Mouse (Mus musculus) heart, adult 2 months (tissue): ENCODE results near the gene Car12. TPM values are rescaled to one million over a fixed set of nuclear protein-coding genes. Genes with fewer than 3 reads are reported as not detected.

Experiments
- DNase-seq, 2 experiments: peaks; one replicate each; pipeline ENCODE4 v3.0.0; 2021
- H3K27ac ChIP-seq: fragments of 200-600 bp; 2 replicates; pipeline ENCODE4 v1.8.1; 2022
- H3K27me3 ChIP-seq: fragments of 200-500 bp; 2 replicates; pipeline ENCODE4 v1.6.1; 2012; ENCODE audit warnings: mild to moderate bottlenecking, low read length, inconsistent platforms, mixed read lengths; ENCODE audit not compliant: control insufficient read depth, insufficient read depth
- H3K36me3 ChIP-seq: fragments of 200-500 bp; 2 replicates; pipeline ENCODE4 v1.6.1; 2012; ENCODE audit warnings: low read length, inconsistent platforms; ENCODE audit not compliant: control insufficient read depth, insufficient read depth
- H3K4me1 ChIP-seq: fragments of 200-500 bp; 2 replicates; pipeline ENCODE4 v1.6.1; 2011; ENCODE audit warnings: low read length; ENCODE audit not compliant: control insufficient read depth, insufficient read depth
- H3K4me3 ChIP-seq: fragments of 200-600 bp; 2 replicates; pipeline ENCODE4 v1.8.1; 2022
- H3K79me2 ChIP-seq: fragments of 200-500 bp; replicated peaks from 2 replicates; pipeline ENCODE4 v1.6.1; 2012; ENCODE audit warnings: mild to moderate bottlenecking, inconsistent platforms, low read length, moderate library complexity, mixed read lengths; ENCODE audit not compliant: control insufficient read depth, insufficient read depth
- H3K9ac ChIP-seq: fragments of 200-500 bp; 2 replicates; pipeline ENCODE4 v1.6.1; 2012; ENCODE audit warnings: low read depth, mild to moderate bottlenecking, control low read depth, inconsistent platforms, low read length, mixed read lengths
- CTCF ChIP-seq: fragments of 200-600 bp; IDR thresholded peaks from 2 replicates; pipeline ENCODE4 v1.8.1; 2022; ENCODE audit warnings: antibody characterized with exemption, mild to moderate bottlenecking, moderate library complexity
- EP300 ChIP-seq: fragments of 200-500 bp; IDR thresholded peaks from 2 replicates; pipeline ENCODE4 v1.6.1; 2011; ENCODE audit warnings: low read depth, low read length, control low read depth; ENCODE audit not compliant: insufficient read depth
- POLR2A ChIP-seq: fragments of 200-500 bp; IDR thresholded peaks from 2 replicates; pipeline ENCODE4 v1.6.1; 2011; ENCODE audit warnings: mild to moderate bottlenecking, low read depth, low read length, control low read depth; ENCODE audit not compliant: insufficient read depth
- WGBS: fragments of 180-500 bp; shearing (Covaris S2); methylation state at CpG from one replicate; pipeline ENCODE4 v1.1.7; 2018; 5-methylcytosine and 5-hydroxymethylcytosine counted together
- intact Hi-C: fragments of 180-260 bp; cut with DNase I; formaldehyde crosslinking; loops from one replicate; pipeline ENCODE4 v1.15.1; 2025
- polyA plus RNA-seq: library from polyadenylated mRNA; depleted of rRNA; stranded (reverse); fragments of >200 nt; gene quantifications from 2 replicates; pipeline ENCODE4 v1.2.3, GENCODE M21; 2012
- total RNA-seq, 2 experiments: library from RNA; stranded (reverse); gene quantifications; 2 replicates each; pipeline ENCODE4 v1.2.3; 2021

The Car12 gene
- total and polyA plus RNA-seq, 3 experiments: not detected

- no peak overlapping the region for H3K27ac ChIP-seq
- H3K4me1 ChIP-seq: 0 out of 2 replicates have a peak, but pooled peaks cover 1% of the 10 kb centered on the region
- H3K36me3 ChIP-seq: no peaks in the 10 kb centered on the region
- H3K79me2 ChIP-seq: no peaks in the 10 kb centered on the region
- TF ChIP-seq POLR2A (no peak), CTCF (no peak), EP300 (no peak)
- H3K4me3 ChIP-seq: no peak overlapping the region
- DNase-seq: no peak
- peaks cover 2% of the 10 kb centered on the region; the same call in 1 of the 2 replicates for H3K27me3 ChIP-seq
- no peak overlapping the region for H3K9ac ChIP-seq
- intact Hi-C loops: no loop called here
- 49% methylated on average over 7 of the region's 7 CpGs for WGBS
Observed at GRCm38 (mm10) chr9:66731284-66731683, 17.8 kb downstream of the Car12 start.

- WGBS: 32% methylated on average over 15 of the region's 15 CpGs
- Histone ChIP-seq H3K4me1 (0 out of 2 replicates have a peak, but pooled peaks cover 1% of the 10 kb centered on the region), H3K4me3 (no peak overlapping the region), H3K27ac (no peak overlapping the region), H3K79me2 (no peaks in the 10 kb centered on the region), H3K27me3 (peaks cover 2% of the 10 kb centered on the region; the same call in 1 of the 2 replicates), H3K9ac (no peak overlapping the region), H3K36me3 (no peaks in the 10 kb centered on the region)
- intact Hi-C loops: no loop called here
- TF ChIP-seq CTCF (no peak), EP300 (no peak), POLR2A (no peak)
- peak; percentile 24 to 28 for DNase-seq
Observed at GRCm38 (mm10) chr9:66732791-66733691, 19.6 kb downstream of the Car12 start.

- Histone ChIP-seq H3K4me3 (no peak overlapping the region), H3K9ac (no peak overlapping the region), H3K27ac (no peak overlapping the region), H3K36me3 (no peaks in the 10 kb centered on the region), H3K27me3 (peaks cover 2% of the 10 kb centered on the region; the same call in 1 of the 2 replicates), H3K79me2 (no peaks in the 10 kb centered on the region), H3K4me1 (0 out of 2 replicates have a peak, but pooled peaks cover 1% of the 10 kb centered on the region)
- TF ChIP-seq EP300: no peak
- TF ChIP-seq POLR2A: no peak
- intact Hi-C loops: no loop called here
- 81% methylated on average over 6 of the region's 6 CpGs for WGBS
- no peak for DNase-seq
Observed at GRCm38 (mm10) chr9:66734568-66734967, 21.1 kb downstream of the Car12 start.

GRCm38 (mm10) chr9:66735122-66735521 lies 21.6 kb downstream of the Car12 start:
- Histone ChIP-seq H3K27ac (no peak overlapping the region), H3K27me3 (peaks cover 2% of the 10 kb centered on the region; the same call in 1 of the 2 replicates), H3K79me2 (no peaks in the 10 kb centered on the region), H3K36me3 (no peaks in the 10 kb centered on the region), H3K4me3 (no peak overlapping the region), H3K4me1 (0 out of 2 replicates have a peak, but pooled peaks cover 1% of the 10 kb centered on the region), H3K9ac (no peak overlapping the region)
- TF ChIP-seq CTCF: no peak
- no peak for TF ChIP-seq POLR2A
- no peak for TF ChIP-seq EP300
- DNase-seq: no peak
- WGBS: 85% methylated on average over 2 of the region's 2 CpGs
- intact Hi-C loops: no loop called here

GRCm38 (mm10) chr9:66736016-66736415 lies 22.5 kb downstream of the Car12 start:
- Histone ChIP-seq H3K79me2 (no peaks in the 10 kb centered on the region), H3K27ac (no peak overlapping the region), H3K4me3 (no peak overlapping the region), H3K36me3 (no peaks in the 10 kb centered on the region), H3K27me3 (peaks cover 2% of the 10 kb centered on the region; the same call in 1 of the 2 replicates), H3K4me1 (0 out of 2 replicates have a peak, but pooled peaks cover 1% of the 10 kb centered on the region), H3K9ac (no peak overlapping the region)
- intact Hi-C loops: no loop called here
- TF ChIP-seq CTCF: no peak
- TF ChIP-seq POLR2A: no peak
- 80% methylated on average over 3 of the region's 3 CpGs for WGBS
- DNase-seq: no peak

- H3K27me3 ChIP-seq: peaks cover 2% of the 10 kb centered on the region; the same call in 1 of the 2 replicates
- TF ChIP-seq EP300 (no peak), CTCF (no peak), POLR2A (no peak)
- DNase-seq: no peak
- H3K36me3 ChIP-seq: no peaks in the 10 kb centered on the region
- H3K79me2 ChIP-seq: no peaks in the 10 kb centered on the region
- H3K4me3 ChIP-seq: no peak overlapping the region
- no peak overlapping the region for H3K27ac ChIP-seq
- H3K9ac ChIP-seq: no peak overlapping the region
- 0 out of 2 replicates have a peak, but pooled peaks cover 1% of the 10 kb centered on the region for H3K4me1 ChIP-seq
- WGBS: 94% methylated on average over 2 of the region's 2 CpGs
- intact Hi-C loops: no loop called here
Observed at GRCm38 (mm10) chr9:66736551-66736950, 23.1 kb downstream of the Car12 start.
